Mouse (Mus musculus) adrenal gland, postnatal 10 days (tissue): ENCODE results near the gene Tlx2. TPM values are rescaled to one million over a fixed set of nuclear protein-coding genes. Genes with fewer than 3 reads are reported as not detected.

ENCODE experiments used
- DNase-seq: peaks from one replicate; pipeline ENCODE4 v3.0.0; 2021; ENCODE audit warnings: mixed read lengths
- microRNA-seq: library from miRNA; unstranded; fragments of <30 nt; microRNA quantifications from one replicate; pipeline ENCODE4 v1.2.0, GENCODE M21; 2021
- total RNA-seq, 2 experiments: library from RNA; stranded (reverse); gene quantifications; 2 replicates each; pipeline ENCODE4 v1.2.3; 2021

Tlx2 gene
- total RNA-seq, 2 experiments from 2014 or later = 11.9 to 14.3 TPM

DNA sequence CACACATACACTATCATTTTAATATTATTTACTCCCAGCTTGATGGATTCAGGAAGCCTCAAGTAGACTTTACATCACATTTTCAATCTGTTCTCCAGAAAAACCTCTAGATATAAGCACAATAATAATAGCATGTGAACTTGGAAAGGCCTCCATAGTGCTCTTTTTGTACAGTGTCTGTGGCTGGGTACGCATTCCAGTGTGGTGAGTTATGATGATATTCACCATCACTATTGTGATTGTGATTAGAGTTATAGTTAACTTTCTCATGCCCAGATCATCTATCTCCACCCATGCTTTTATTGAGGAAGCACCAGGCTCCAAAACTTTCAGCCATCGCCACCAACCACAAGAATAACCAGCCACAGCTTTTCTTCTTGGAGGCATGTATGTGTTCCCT lies 46.3 kb downstream of the Tlx2 start:
- no peak for DNase-seq

DNA sequence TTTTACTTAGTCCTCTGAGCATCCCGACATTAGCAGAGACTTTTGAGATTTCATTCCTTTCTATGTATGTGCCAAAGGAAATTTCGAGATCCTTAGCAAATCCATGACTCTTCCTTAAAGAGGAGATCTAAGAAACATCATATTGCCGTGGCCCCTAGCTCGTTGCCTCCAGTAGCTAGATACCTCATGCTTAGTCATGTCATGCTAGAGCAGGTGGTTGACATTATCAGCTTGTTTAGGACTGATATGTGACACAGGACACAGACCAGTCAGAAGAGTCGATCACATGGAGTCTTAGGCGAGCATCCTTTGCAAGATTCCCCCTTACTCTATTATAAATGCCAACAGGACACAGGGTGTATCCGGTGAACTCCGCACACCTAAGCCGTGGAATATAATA lies 47.1 kb downstream of the Tlx2 start:
- DNase-seq = no peak

GRCm38 (mm10) chr6:83020836-83021593 lies 49.1 kb downstream of the Tlx2 start:
- DNase-seq = no peak

GRCm38 (mm10) chr6:83020121-83020520 lies 50.0 kb downstream of the Tlx2 start:
- no peak for DNase-seq

DNA sequence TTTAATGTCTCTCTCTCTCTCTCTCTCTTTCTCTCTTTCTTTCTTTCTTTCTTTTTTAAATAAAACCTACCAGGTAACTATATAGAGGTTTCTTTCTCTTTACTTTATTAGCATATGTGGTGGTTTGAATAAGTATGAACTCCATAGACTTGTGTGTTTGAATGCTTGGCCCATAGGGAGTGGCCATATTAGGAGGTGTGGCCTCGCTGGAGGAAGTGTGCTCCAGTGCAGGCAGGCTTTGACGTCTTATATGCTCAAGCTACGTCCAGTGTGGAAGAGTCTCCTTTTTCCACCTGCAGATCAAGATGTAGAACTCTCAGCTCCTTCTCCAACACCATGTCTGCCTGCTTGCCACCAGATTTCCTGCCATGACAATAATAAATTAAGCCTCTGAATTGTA lies 51.0 kb downstream of the Tlx2 start:
- DNase-seq = no peak

Small RNA genes within 50 kb of the gene (microRNA-seq; reads per million reads assigned to microRNA genes)
- gene Mir3470a (not detected), gene Mir7040 (not detected)

Other genes starting within 250 kb of the Tlx2 start
- gene Sema4f, start 130.5 kb downstream of the Tlx2 start, total RNA-seq = 1 to 10 TPM; 1.0 to 2.8 TPM
- under 1 TPM; 0.36 to 0.39 TPM for gene M1ap, start 123.4 kb downstream of the Tlx2 start, total RNA-seq
- gene Dok1, start 36.8 kb downstream of the Tlx2 start, total RNA-seq = 10 to 100 TPM in 1 of 2 experiments, 1 to 10 TPM in 1; 9.8 to 11.2 TPM
- gene Loxl3, start 36.1 kb downstream of the Tlx2 start, total RNA-seq = 1 to 10 TPM; 4.8 to 6.0 TPM
- 100 to 1,000 TPM; 143 to 149 TPM for gene Aup1, start 15.8 kb downstream of the Tlx2 start, total RNA-seq
- gene Htra2, start 15.0 kb downstream of the Tlx2 start, total RNA-seq = 10 to 100 TPM; 53.4 to 60.5 TPM
- gene Dqx1, start 12.4 kb downstream of the Tlx2 start, total RNA-seq = 1 to 10 TPM; 3.7 TPM
- 10 to 100 TPM; 26.4 to 34.2 TPM for gene Pcgf1, start 7.6 kb upstream of the Tlx2 start, total RNA-seq
- gene Lbx2, start 16.1 kb upstream of the Tlx2 start, total RNA-seq = 1 to 10 TPM; 5.8 to 8.7 TPM
- gene Ccdc142, start 31.3 kb upstream of the Tlx2 start, total RNA-seq = 1 to 10 TPM; 2.4 to 7.9 TPM
- 1 to 10 TPM; 2.9 to 6.5 TPM for gene Gm42688, start 31.3 kb upstream of the Tlx2 start, total RNA-seq
- 100 to 1,000 TPM; 109 to 115 TPM for gene Mrpl53, start 38.7 kb upstream of the Tlx2 start, total RNA-seq
- gene Mogs, start 45.2 kb upstream of the Tlx2 start, total RNA-seq = 10 to 100 TPM; 42.7 to 48.9 TPM
- gene Wbp1, start 51.3 kb upstream of the Tlx2 start, total RNA-seq = 10 to 100 TPM; 61.1 to 82.1 TPM
- gene Ino80b, start 55.1 kb upstream of the Tlx2 start, total RNA-seq = 10 to 100 TPM; 20.7 to 25.7 TPM
- 10 to 100 TPM; 10.9 to 19.8 TPM for gene Rtkn, start 65.2 kb upstream of the Tlx2 start, total RNA-seq
- gene Wdr54, start 86.1 kb upstream of the Tlx2 start, total RNA-seq = 1 to 10 TPM; 2.0 to 2.2 TPM
- under 1 TPM; 0.24 to 0.39 TPM for gene 1700003E16Rik, start 86.1 kb upstream of the Tlx2 start, total RNA-seq
- gene Dctn1, start 95.6 kb upstream of the Tlx2 start, total RNA-seq = 100 to 1,000 TPM; 101 to 119 TPM
- gene Slc4a5, start 149.5 kb upstream of the Tlx2 start, total RNA-seq = under 1 TPM; 0.12 to 0.15 TPM